Mouse (Mus musculus): ENCODE results near the gene Clint1. TPM values are rescaled to one million over a fixed set of nuclear protein-coding genes. Genes with fewer than 3 reads are reported as not detected.

Clint1 gene
- polyA plus RNA-seq, 1 experiment, result 2.0 TPM

DNA sequence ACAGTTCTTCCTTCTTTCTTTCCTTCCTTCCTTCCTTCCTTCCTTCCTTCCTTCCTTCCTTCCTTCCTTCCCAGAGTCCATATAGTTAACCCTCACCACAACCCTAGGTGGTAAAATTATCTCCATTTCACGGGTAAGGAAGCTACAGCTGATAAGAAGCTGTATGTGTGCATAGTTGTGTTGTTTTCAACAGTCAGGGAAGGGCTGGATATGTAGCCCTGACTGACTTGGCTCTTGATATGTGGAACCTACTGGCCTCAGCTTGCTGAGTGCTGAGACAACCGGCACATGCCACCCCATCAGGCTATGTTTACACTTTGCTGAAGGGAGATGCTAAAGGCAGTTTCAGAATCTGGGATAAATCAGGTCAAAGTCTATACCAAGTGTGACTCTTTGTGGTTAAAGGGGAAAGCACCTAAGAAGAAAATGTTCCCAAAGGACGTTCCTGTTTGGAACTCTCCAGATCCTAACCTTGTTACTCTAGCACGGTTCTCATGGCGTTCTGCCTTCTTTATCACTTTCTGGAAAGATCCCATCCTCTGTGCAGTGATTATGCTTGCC lies 14.5 kb upstream of the Clint1 start:
- Histone ChIP-seq H3K36me3 (ENCODE audit: control insufficient read depth) (no peaks in the 10 kb centered on the region), H3K9me3 (ENCODE audit: control insufficient read depth, low read length) (no peaks in the 10 kb centered on the region), H3K4me1 (ENCODE audit: control insufficient read depth) (peaks cover 47% of the 10 kb centered on the region), H3K4me3 (replicated peaks) (no peak overlapping the region), H3K27me3 (ENCODE audit: control insufficient read depth) (no peaks in the 10 kb centered on the region)
- TF ChIP-seq TAL1 (IDR thresholded peaks at IDR 0.05; ENCODE audit: low read length) (no peak), GATA1 (IDR thresholded peaks at IDR 0.05; ENCODE audit: low read length) (no peak)

DNA sequence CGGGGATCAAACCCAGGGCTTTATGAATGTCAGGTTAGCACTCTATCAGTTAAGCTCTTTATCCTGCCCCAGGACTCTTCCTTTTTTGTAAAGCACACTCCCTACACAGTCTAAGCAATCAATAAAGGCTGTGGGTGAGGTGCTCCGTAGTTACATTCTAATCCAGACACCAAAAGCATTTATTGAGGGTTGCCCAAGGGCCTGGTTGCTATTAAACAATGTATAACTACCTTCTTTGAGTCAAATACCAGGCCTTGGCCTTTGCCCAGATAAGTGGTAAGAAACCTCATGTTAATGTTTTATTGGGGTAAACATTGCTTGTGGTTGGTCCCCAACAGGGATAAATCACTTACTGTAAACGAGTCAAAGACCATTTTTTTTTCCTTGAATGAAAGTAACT lies 13.4 kb upstream of the Clint1 start:
- Histone ChIP-seq H3K36me3 (ENCODE audit: control insufficient read depth) (no peaks in the 10 kb centered on the region), H3K4me1 (ENCODE audit: control insufficient read depth) (peaks cover 45% of the 10 kb centered on the region), H3K9me3 (ENCODE audit: control insufficient read depth, low read length) (no peaks in the 10 kb centered on the region), H3K4me3 (replicated peaks) (no peak overlapping the region), H3K27me3 (ENCODE audit: control insufficient read depth) (no peaks in the 10 kb centered on the region)
- no peak for TF ChIP-seq GATA1 (IDR thresholded peaks at IDR 0.05; ENCODE audit: low read length)
- no peak for TF ChIP-seq TAL1 (IDR thresholded peaks at IDR 0.05; ENCODE audit: low read length)

DNA sequence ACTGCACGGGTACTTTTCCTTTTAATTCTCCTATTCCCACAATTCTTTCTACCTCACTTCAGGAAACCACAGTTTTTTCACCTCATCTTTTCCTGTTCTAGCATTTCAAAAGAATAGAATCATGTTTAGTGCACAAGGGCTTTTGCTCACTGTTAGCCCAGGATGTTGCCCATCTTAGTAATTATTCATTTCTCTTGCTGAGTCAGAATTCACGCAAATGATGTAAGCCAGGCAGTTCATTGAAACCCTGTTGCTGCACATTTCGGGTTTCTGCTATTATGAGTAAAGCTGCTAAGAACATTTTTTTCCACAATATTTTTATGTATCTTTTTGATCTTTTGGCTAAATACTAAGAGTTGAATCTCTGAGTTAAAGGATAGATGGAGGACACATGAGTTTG lies 11.5 kb upstream of the Clint1 start:
- H3K36me3 ChIP-seq (ENCODE audit: control insufficient read depth), result no peaks in the 10 kb centered on the region
- peaks cover 35% of the 10 kb centered on the region for H3K4me1 ChIP-seq (ENCODE audit: control insufficient read depth)
- no peaks in the 10 kb centered on the region for H3K9me3 ChIP-seq (ENCODE audit: control insufficient read depth, low read length)
- no peaks in the 10 kb centered on the region for H3K27me3 ChIP-seq (ENCODE audit: control insufficient read depth)
- no peak overlapping the region for H3K4me3 ChIP-seq (replicated peaks)
- no peak for TF ChIP-seq TAL1 (IDR thresholded peaks at IDR 0.05; ENCODE audit: low read length)
- no peak for TF ChIP-seq GATA1 (IDR thresholded peaks at IDR 0.05; ENCODE audit: low read length)

DNA sequence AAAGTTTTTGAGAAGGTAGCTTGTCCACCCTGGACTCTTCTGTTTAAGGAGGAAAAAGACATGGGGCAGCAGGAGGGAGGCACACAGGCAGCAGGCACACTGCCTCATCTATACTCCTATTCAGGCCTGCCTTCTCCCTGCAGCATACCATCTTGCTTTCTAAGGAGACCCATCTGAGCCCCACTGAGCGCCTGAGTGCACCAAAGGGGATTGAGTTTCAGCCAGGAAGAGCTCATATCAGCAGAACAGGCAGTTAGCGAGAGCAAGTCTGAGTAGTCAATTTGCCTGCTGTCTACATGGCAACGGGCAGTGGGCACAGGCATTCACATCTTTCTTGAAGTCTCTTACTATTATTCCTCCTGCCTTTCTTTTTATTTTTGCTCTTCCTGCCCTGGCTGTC lies 5.8 kb upstream of the Clint1 start:
- H3K9me3 ChIP-seq (ENCODE audit: control insufficient read depth, low read length), result no peaks in the 10 kb centered on the region
- TF ChIP-seq TAL1 (IDR thresholded peaks at IDR 0.05; ENCODE audit: low read length), result no peak
- TF ChIP-seq GATA1 (IDR thresholded peaks at IDR 0.05; ENCODE audit: low read length), result no peak
- no peaks in the 10 kb centered on the region for H3K36me3 ChIP-seq (ENCODE audit: control insufficient read depth)
- peaks cover 16% of the 10 kb centered on the region for H3K4me1 ChIP-seq (ENCODE audit: control insufficient read depth)
- H3K27me3 ChIP-seq (ENCODE audit: control insufficient read depth), result no peaks in the 10 kb centered on the region
- H3K4me3 ChIP-seq (replicated peaks), result no peak overlapping the region

DNA sequence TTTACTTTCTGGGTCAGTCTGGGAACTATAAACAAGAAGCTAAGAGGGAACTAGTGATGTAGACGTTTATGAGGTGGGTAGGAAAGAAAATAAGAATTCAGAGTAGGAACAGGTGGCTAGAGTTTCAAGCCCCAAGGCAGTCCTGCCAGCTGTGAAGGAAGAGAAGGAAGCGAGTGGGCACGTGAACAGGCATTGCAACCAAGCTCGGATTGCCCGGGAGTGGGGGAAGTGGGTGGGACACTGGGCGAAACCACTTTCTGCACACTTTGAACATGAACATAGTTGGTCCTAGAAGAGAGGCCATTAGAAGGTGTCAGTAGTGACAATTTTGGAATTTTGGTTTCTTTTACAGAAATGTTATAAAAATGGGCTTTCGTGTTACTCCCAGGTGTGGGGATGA lies 4.3 kb upstream of the Clint1 start:
- H3K36me3 ChIP-seq (ENCODE audit: control insufficient read depth), result no peaks in the 10 kb centered on the region; the same call in 1 of the 2 replicates
- peaks cover 25% of the 10 kb centered on the region for H3K4me1 ChIP-seq (ENCODE audit: control insufficient read depth)
- no peak overlapping the region for H3K4me3 ChIP-seq (replicated peaks)
- no peaks in the 10 kb centered on the region for H3K27me3 ChIP-seq (ENCODE audit: control insufficient read depth)
- H3K9me3 ChIP-seq (ENCODE audit: control insufficient read depth, low read length), result no peaks in the 10 kb centered on the region
- TF ChIP-seq TAL1 (IDR thresholded peaks at IDR 0.05; ENCODE audit: low read length) (no peak), GATA1 (IDR thresholded peaks at IDR 0.05; ENCODE audit: low read length) (no peak)

DNA sequence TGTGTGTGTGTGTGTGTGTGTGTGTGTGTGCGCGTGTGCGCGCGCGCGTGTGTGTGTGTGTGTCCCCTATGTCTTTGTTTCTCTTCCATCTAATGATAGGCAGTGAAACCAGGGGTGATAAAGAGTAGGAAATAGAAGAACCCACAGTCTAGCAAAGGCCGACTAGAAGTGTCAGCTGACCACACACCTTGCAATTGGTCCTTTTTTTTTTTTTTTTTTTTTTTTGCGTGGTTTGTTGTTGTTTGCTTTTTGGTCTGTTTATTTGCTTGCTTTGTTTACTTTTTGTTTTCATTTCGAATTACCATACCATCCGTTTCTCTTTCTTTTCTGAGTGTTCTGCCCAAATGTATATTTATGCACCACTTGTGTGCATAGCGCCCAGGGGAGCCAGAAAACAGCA lies 3.6 kb upstream of the Clint1 start:
- no peak overlapping the region for H3K4me3 ChIP-seq (replicated peaks)
- TF ChIP-seq TAL1 (IDR thresholded peaks at IDR 0.05; ENCODE audit: low read length) (no peak), GATA1 (IDR thresholded peaks at IDR 0.05; ENCODE audit: low read length) (no peak)
- no peaks in the 10 kb centered on the region for H3K27me3 ChIP-seq (ENCODE audit: control insufficient read depth)
- H3K4me1 ChIP-seq (ENCODE audit: control insufficient read depth), result peaks cover 29% of the 10 kb centered on the region
- H3K36me3 ChIP-seq (ENCODE audit: control insufficient read depth), result peaks cover 3% of the 10 kb centered on the region
- no peaks in the 10 kb centered on the region for H3K9me3 ChIP-seq (ENCODE audit: control insufficient read depth, low read length)

DNA sequence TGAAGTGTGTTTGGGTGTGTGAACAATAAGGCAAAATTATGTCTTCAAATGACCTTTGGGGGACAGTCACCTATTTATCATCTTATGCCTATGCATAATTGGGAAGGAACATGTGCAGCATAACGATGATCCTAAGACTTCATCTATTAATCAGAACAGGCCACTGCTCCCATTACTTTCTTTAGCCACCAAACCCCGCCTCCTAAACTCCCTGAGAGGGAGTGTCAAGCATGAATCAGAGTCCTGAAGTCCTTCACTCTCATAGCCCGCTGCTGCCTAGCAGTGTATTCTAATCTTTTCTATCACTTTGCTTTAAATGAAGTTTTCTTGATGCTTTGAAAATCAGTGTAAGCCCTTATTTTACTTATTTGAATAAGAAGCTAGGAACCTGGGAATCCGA lies 2.6 kb upstream of the Clint1 start:
- Histone ChIP-seq H3K36me3 (ENCODE audit: control insufficient read depth) (peaks cover 12% of the 10 kb centered on the region), H3K27me3 (ENCODE audit: control insufficient read depth) (no peaks in the 10 kb centered on the region), H3K9me3 (ENCODE audit: control insufficient read depth, low read length) (no peaks in the 10 kb centered on the region), H3K4me1 (ENCODE audit: control insufficient read depth) (peaks cover 34% of the 10 kb centered on the region), H3K4me3 (replicated peaks) (no peak overlapping the region)
- TF ChIP-seq GATA1 (IDR thresholded peaks at IDR 0.05; ENCODE audit: low read length), result no peak
- TF ChIP-seq TAL1 (IDR thresholded peaks at IDR 0.05; ENCODE audit: low read length), result no peak

DNA sequence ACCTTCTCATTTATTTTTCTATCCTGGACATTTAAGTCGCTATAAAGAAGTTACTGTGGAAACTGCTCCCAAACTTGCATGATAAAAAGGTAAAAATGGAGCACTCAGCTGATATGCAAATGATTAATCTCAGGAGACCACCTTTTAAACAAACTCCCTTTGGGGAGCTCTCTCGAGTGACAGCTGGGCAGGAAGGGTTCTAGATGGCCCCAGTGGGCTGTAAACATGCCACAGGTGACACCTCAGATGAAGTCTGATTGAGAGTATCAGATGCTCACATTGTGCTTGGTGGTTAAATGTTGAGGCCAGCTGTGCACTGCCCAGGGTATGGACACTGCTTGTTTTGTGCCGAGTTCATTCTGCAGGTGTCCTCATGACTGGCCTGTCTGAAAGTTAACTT lies 2.0 kb upstream of the Clint1 start:
- no peaks in the 10 kb centered on the region for H3K27me3 ChIP-seq (ENCODE audit: control insufficient read depth)
- H3K4me1 ChIP-seq (ENCODE audit: control insufficient read depth), result peaks cover 40% of the 10 kb centered on the region
- H3K4me3 ChIP-seq (replicated peaks), result no peak overlapping the region

DNA sequence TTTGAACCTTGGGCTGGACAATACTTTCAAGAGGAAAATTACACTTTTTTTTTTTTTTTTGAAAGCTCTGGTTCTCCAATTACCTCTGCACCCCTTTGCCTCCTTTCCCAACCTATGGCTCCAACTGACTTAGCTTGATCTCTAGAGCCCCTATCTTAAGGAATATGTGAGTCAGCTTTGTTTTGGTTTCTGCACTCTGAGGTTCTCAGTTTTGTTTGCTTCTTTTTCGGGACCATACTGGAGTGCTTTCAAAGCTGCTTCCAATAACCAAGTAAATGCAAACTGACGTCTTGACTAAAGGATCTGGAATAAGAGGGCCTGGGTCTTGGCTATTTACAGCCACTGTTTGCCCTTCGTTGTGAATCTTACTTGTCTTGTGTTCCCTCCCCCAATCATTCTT lies 1.5 kb upstream of the Clint1 start:
- Histone ChIP-seq H3K4me1 (ENCODE audit: control insufficient read depth) (peaks cover 45% of the 10 kb centered on the region), H3K36me3 (ENCODE audit: control insufficient read depth) (peaks cover 23% of the 10 kb centered on the region), H3K27me3 (ENCODE audit: control insufficient read depth) (no peaks in the 10 kb centered on the region), H3K9me3 (ENCODE audit: control insufficient read depth, low read length) (no peaks in the 10 kb centered on the region), H3K4me3 (replicated peaks) (no peak overlapping the region)
- TF ChIP-seq TAL1 (IDR thresholded peaks at IDR 0.05; ENCODE audit: low read length) (no peak), GATA1 (IDR thresholded peaks at IDR 0.05; ENCODE audit: low read length) (no peak)

More for the DNA sequence above, 2.0 kb upstream of the Clint1 start:
- TF ChIP-seq TAL1 (IDR thresholded peaks at IDR 0.05; ENCODE audit: low read length) (no peak), GATA1 (IDR thresholded peaks at IDR 0.05; ENCODE audit: low read length) (no peak)
- Histone ChIP-seq H3K36me3 (ENCODE audit: control insufficient read depth) (peaks cover 19% of the 10 kb centered on the region), H3K9me3 (ENCODE audit: control insufficient read depth, low read length) (no peaks in the 10 kb centered on the region)

Measured in erythroblast, embryonic 14.5 days (primary cell).